ENCODE assay signal across 10 mouse cellular contexts in the genomic region with DNA sequence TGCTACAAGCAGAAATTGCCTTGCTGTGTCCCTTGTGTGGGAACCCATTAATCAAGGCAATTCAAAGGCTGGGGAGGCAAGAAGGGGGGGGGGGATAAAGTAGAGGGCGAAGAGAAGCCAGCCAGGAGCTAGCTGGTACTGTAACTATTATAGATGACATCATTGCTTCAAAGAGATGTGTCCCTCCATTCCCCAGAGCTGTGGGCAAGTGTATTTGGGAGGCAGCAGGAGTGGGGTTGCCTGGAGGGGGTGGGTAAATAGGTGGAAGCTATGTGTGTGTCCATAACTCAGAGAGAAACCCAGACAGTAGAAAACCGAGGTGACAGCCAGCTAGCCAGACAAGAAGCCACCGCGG. TPM values are rescaled to one million over a fixed set of nuclear protein-coding genes. Genes with fewer than 3 reads are reported as not detected.
DNase-seq lines count a peak whose midpoint lies in the region; ATAC-seq lines count a peak whose summit lies in the region.
"Had no signal": no experiment of that assay in that cellular context is flagged by ENCODE, and none has a peak within 500 bp of the region (broad histone marks: within the 10 kb centered on the region; RNA-seq: fewer than 3 reads in every experiment).

No protein-coding gene starts in this region.

- H3K4me1 ChIP-seq in kidney, embryonic 16.5 days (ENCODE audit: insufficient read depth, low read length), result peaks cover 17% of the 10 kb centered on the region; the same call in 1 of the 2 replicates
- H3K4me1 ChIP-seq in embryonic facial prominence, embryonic 15.5 days, result peaks cover 24% of the 10 kb centered on the region
- no peaks in the 10 kb centered on the region for H3K4me1 ChIP-seq in limb, embryonic 11.5 days (ENCODE audit: control insufficient read depth, insufficient read depth, low read length)
- peaks cover 44% of the 10 kb centered on the region for H3K4me1 ChIP-seq in neural tube, embryonic 13.5 days (replicated peaks)

- H3K4me2 ChIP-seq in kidney, embryonic 16.5 days (replicated peaks; ENCODE audit: low read depth, low read length), result peak overlapping the region; percentile 56
- H3K4me2 ChIP-seq in embryonic facial prominence, embryonic 15.5 days (replicated peaks), result peak overlapping the region; percentile 62
- peak overlapping the region; percentile 37 for H3K4me2 ChIP-seq in limb, embryonic 11.5 days (ENCODE audit: low read depth, severe bottlenecking)
- H3K4me2 ChIP-seq in neural tube, embryonic 13.5 days, result peak overlapping the region; percentile 70

- peak overlapping the region; percentile 38 for H3K4me3 ChIP-seq in kidney, embryonic 16.5 days (ENCODE audit: low read length)
- peak overlapping the region; percentile 39 for H3K4me3 ChIP-seq in embryonic facial prominence, embryonic 15.5 days (replicated peaks)
- 0 out of 2 replicates have a peak overlapping the region, but pooled peaks have one; percentile 12 for H3K4me3 ChIP-seq in limb, embryonic 11.5 days (ENCODE audit: low read depth, low read length)
- peak overlapping the region; percentile 55 for H3K4me3 ChIP-seq in neural tube, embryonic 13.5 days

- DNase-seq in kidney, adult 9 months, result no peak
- no peak for DNase-seq in limb, embryonic 11.5 days (ENCODE audit: low spot score)
- DNase-seq in embryo, embryonic 11 days, result no peak
- DNase-seq in layer of hippocampus, adult 8-10 months (ENCODE audit: low spot score in 2 of 2), result no peak
- DNase-seq: kidney, adult 8-10 months; spleen, adult 18-20 months had no signal

- no peaks in the 10 kb centered on the region for H3K36me3 ChIP-seq in kidney, embryonic 16.5 days (ENCODE audit: insufficient read depth, low read length)
- no peaks in the 10 kb centered on the region for H3K36me3 ChIP-seq in embryonic facial prominence, embryonic 15.5 days
- no peaks in the 10 kb centered on the region for H3K36me3 ChIP-seq in limb, embryonic 11.5 days (ENCODE audit: control insufficient read depth, insufficient read depth, low read length)
- no peaks in the 10 kb centered on the region for H3K36me3 ChIP-seq in neural tube, embryonic 13.5 days

- H3K27ac ChIP-seq in kidney, embryonic 16.5 days (ENCODE audit: low read length), result no peak overlapping the region
- peak overlapping the region; percentile 58; the same call in 1 of the 2 replicates for H3K27ac ChIP-seq in embryonic facial prominence, embryonic 15.5 days (replicated peaks)
- H3K27ac ChIP-seq in limb, embryonic 11.5 days (replicated peaks; ENCODE audit: low read depth, low read length), result no peak overlapping the region
- peak overlapping the region; percentile 82 for H3K27ac ChIP-seq in neural tube, embryonic 13.5 days (replicated peaks)

- ATAC-seq in kidney, embryonic 16.5 days (ENCODE audit: low FRiP score, low TSS enrichment), result no peak; the same call in 1 of the 2 replicates
- ATAC-seq in embryonic facial prominence, embryonic 15.5 days (ENCODE audit: insufficient number of reproducible peaks, low FRiP score, low TSS enrichment, low read depth), result peak; percentile 58
- ATAC-seq in limb, embryonic 11.5 days (ENCODE audit: insufficient number of reproducible peaks, low FRiP score, low TSS enrichment, low read depth), result 0 out of 2 replicates have a peak, but pooled peaks have one; percentile 22
- no peak; the same call in none of the 2 replicates for ATAC-seq in neural tube, embryonic 13.5 days (ENCODE audit: low read depth)
- ATAC-seq in erythroid progenitor cell, adult 5-6 weeks (replicated peaks; ENCODE audit: low FRiP score, poor library complexity, severe bottlenecking), result no peak

- H3K9ac ChIP-seq in kidney, embryonic 16.5 days (replicated peaks; ENCODE audit: low read length), result no peak overlapping the region
- no peak overlapping the region for H3K9ac ChIP-seq in embryonic facial prominence, embryonic 15.5 days
- no peak overlapping the region for H3K9ac ChIP-seq in limb, embryonic 11.5 days (ENCODE audit: low read length)
- peak overlapping the region; percentile 75 for H3K9ac ChIP-seq in neural tube, embryonic 13.5 days

- WGBS in kidney, embryonic 16.5 days, result 1% methylated on average over 4 of the region's 4 CpGs
- 3% methylated on average over 4 of the region's 4 CpGs for WGBS in embryonic facial prominence, embryonic 15.5 days
- 8% methylated on average over 4 of the region's 4 CpGs for WGBS in limb, embryonic 11.5 days
- WGBS in neural tube, embryonic 13.5 days, result 3% methylated on average over 4 of the region's 4 CpGs

- H3K27me3 ChIP-seq in kidney, embryonic 16.5 days (ENCODE audit: insufficient read depth, low read length), result peaks cover 14% of the 10 kb centered on the region
- peaks cover 14% of the 10 kb centered on the region for H3K27me3 ChIP-seq in embryonic facial prominence, embryonic 15.5 days
- peaks cover 15% of the 10 kb centered on the region for H3K27me3 ChIP-seq in limb, embryonic 11.5 days (ENCODE audit: control insufficient read depth, insufficient read depth, low read length)
- H3K27me3 ChIP-seq in neural tube, embryonic 13.5 days, result no peaks in the 10 kb centered on the region

- H3K9me3 ChIP-seq in kidney, embryonic 16.5 days (ENCODE audit: low read length), result no peaks in the 10 kb centered on the region
- no peaks in the 10 kb centered on the region for H3K9me3 ChIP-seq in embryonic facial prominence, embryonic 15.5 days (replicated peaks)
- H3K9me3 ChIP-seq in limb, embryonic 11.5 days (ENCODE audit: control insufficient read depth, low read length), result no peaks in the 10 kb centered on the region
- H3K9me3 ChIP-seq in neural tube, embryonic 13.5 days, result no peaks in the 10 kb centered on the region

RNA-seq across cellular contexts. Expression of gene Scn3b, which starts 0.3 kb away (rescaled TPM):
- polyA plus RNA-seq in kidney, embryonic 16.5 days (2015; fragmentation: Nextera tagmentation; extraction: Ambion mirVana), result 2.1 and 2.8 TPM in 2 replicates
- polyA plus RNA-seq in embryonic facial prominence, embryonic 15.5 days (2015; fragmentation: Nextera tagmentation; extraction: Ambion mirVana), result 13.7 and 14.0 TPM in 2 replicates
- polyA plus RNA-seq in limb, embryonic 11.5 days (2014; fragmentation: Nextera tagmentation; extraction: Ambion mirVana), result 0.15 and 0.35 TPM in 2 replicates
- polyA plus RNA-seq in neural tube, embryonic 13.5 days (2015; fragmentation: Nextera tagmentation; extraction: Ambion mirVana), result 115 and 121 TPM in 2 replicates
- total RNA-seq in erythroid progenitor cell, adult 5-6 weeks (2015; ENCODE audit: low replicate concordance), result not detected in 2 replicates
- not detected in 2 replicates for total RNA-seq in erythroid progenitor cell, adult 5-6 weeks (2017; ENCODE audit: low replicate concordance)
- total RNA-seq in layer of hippocampus, adult 8-10 months (2022), result 100 to 1,000 TPM; 166 to 246 (median 209) TPM

Comparison
In these comparisons a context has a peak if more than half of its experiments do, and no peak if none do; other contexts are left out.
1. ATAC-seq: peak in embryonic facial prominence, embryonic 15.5 days (single experiment) and limb, embryonic 11.5 days (single experiment); none in kidney, embryonic 16.5 days (single experiment), neural tube, embryonic 13.5 days (single experiment) and erythroid progenitor cell, adult 5-6 weeks (single experiment).
2. H3K27ac ChIP-seq: peak in embryonic facial prominence, embryonic 15.5 days (single experiment) and neural tube, embryonic 13.5 days (single experiment); none in kidney, embryonic 16.5 days (single experiment) and limb, embryonic 11.5 days (single experiment).
3. Peak in every context shown above with its lines, with median percentiles within 50 percentile points of each other: H3K4me2 ChIP-seq and H3K4me3 ChIP-seq.